Mouse (Mus musculus): Measurements from ENCODE around the gene Fam19a3. TPM values are rescaled to one million over a fixed set of nuclear protein-coding genes. Genes with fewer than 3 reads are reported as not detected.
A peak's percentile ranks its signal among the peaks of the same experiment; 100 is the strongest.
"Not testable (repeated sequence)": the region's sequence is repeated elsewhere in the genome, so short reads cannot be mapped to it uniquely, and the experiment has no call there.

Gene Fam19a3
- total RNA-seq, 2 experiments from 2014 or later: 2.2 to 2.4 TPM

DNA sequence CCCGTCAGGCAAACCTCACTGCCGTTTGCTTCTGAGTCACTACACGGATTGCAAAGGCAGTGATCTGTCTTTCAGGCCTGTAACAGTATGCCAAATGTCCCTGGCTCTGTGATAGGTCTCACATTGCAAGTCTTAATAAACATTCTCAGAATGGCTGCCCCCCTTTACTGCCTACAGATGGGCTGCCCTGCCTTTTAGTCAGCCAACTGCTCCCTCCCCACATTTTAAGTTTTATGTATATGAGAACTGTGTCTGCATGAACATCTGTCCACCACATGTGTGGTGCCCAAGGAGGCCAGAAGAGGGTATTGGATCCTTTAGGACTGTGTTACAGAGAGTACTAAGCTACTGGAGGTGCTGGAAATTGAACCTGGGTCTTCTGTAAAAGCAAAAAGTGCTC, 10.7 kb downstream of the Fam19a3 start:
- no peak for DNase-seq
- intact Hi-C loops (cut with DNase I): loop anchor here (5.0 kb wide), 1 partner anchor 196 kb away; no protein-coding TSS in a partner anchor

DNA sequence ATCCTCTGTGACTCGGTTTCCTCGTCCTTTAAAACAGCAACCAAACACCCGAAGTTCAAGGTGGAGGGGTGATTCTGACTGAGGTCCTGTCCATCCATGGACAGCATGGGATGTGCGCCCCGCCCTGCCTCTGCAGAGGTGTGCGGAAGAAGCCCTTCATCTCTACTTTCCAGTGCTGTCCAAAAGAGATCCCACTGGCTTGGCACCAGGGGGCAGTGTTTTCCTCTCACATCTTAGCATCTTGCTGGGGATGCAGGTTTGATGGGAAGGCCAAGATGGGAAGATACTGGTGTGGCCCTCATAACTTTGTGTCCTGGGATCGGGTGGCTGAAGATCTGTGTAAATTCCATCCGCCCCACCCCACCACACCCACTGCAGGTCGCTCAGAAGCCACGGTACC, 11.6 kb downstream of the Fam19a3 start:
- intact Hi-C loops (cut with DNase I): loop anchor here (5.0 kb wide), 1 partner anchor 197 kb away; no protein-coding TSS in a partner anchor
- DNase-seq: peak; percentile 56 to 58

DNA sequence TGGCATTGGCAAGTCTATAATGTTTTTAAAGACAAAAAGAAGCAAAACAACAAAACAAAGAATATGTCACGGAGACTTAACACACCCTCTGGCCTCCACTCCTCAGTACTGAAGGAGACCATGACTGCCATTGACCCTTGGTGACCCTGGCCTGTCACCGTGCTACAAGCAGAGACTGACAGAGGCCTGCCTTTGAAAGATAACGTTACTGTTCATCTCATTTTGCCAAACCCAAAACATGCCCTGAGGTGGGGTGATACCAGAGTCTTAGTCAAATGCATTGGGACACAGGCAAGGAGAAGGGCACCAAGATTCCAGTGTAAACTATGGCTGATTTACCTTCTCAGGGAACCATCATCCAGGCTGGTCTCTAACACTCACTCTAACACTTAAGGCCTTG, 12.5 kb downstream of the Fam19a3 start:
- DNase-seq: no peak
- intact Hi-C loops (cut with DNase I): no loop called here

DNA sequence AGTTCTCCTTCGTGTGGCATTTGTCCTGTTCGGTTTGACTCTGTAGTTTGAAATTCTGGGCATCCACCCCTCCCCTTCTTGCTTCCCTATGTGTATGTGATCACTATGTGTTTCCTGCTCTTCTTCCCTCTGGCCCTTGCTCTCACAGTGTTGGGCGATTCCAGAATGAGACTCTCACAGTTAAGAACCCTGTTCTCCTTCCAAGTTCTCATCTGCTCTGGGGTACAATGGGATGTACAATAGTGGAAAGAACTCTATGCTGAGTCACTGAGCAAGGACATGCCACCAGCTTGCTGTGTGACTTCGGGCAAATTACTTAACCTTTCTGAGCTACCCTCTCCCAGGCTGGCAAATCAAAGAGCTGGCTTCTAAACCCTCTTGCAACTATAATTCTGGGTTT, 13.9 kb downstream of the Fam19a3 start:
- no peak for DNase-seq
- intact Hi-C loops (cut with DNase I): no loop called here

DNA sequence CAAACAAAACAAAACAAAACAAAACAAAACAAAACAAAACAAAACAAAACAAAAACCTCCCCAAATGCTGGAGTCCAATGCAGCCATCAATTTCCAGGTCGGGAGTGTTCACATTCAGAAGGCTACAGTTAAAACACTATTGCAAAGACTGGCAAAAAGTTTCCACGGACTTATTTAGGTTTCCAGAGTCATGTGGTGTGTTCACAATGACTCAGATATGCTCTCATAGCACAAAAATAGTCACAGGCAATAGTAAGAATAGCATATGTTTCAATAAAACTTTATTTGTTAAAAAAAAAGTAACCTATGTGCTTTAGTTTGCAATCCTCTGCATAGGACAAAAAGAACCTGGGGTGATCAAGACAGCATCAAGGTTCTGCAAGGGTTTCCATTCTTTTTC, 14.5 kb downstream of the Fam19a3 start:
- DNase-seq: no peak
- intact Hi-C loops (cut with DNase I): no loop called here

DNA sequence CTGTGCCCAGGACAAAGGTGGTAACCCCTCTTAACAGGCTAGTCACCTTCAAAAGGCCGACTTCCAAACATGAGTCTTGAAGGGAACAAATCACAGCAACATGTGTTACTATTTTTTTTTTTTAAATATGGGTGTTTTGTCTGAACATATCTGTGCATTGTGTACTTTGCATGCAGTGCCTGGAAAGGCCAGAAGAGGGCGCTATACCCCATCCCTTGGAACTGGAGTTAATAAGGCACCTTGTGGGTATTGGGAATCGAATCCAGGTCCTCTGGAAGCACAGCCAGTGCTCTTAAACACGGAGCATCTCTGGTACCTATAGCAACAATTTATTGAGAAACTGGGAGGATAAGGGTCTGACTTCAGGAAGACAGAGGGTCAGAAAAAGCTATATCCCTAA, 16.6 kb downstream of the Fam19a3 start:
- intact Hi-C loops (cut with DNase I): no loop called here
- no peak for DNase-seq

DNA sequence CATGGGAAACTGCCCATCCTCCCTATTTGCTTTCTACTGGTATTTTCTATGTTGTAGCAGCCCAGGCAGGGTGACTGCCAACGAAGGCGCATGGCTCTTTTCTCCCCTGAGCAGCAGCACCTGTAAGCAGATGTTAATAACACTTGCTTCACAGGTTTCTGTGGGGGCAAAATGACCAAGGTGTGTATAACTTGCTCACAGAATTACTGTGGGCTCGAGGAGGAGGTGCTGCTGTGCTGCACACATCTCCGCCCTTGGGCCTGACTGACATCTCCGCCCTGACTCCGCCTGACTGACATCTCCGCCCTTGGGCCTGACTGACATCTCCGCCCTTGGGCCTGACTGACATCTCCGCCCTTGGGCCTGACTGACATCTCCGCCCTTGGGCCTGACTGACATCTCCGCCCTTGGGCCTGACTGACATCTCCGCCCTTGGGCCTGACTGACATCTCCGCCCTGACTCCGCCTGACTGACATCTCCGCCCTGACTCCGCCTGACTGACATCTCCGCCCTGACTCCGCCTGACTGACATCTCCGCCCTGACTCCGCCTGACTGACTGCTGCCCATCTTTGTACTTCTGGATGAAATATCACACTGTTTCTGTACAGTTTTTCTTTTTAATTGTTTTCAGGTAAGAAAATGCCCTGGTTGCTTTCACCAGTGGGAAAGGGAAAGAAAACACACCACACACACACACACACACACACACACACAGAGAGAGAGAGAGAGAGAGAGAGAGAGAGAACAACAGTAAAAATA, 19.4 kb downstream of the Fam19a3 start:
- DNase-seq; intact Hi-C loops (cut with DNase I): not testable (repeated sequence)

DNA sequence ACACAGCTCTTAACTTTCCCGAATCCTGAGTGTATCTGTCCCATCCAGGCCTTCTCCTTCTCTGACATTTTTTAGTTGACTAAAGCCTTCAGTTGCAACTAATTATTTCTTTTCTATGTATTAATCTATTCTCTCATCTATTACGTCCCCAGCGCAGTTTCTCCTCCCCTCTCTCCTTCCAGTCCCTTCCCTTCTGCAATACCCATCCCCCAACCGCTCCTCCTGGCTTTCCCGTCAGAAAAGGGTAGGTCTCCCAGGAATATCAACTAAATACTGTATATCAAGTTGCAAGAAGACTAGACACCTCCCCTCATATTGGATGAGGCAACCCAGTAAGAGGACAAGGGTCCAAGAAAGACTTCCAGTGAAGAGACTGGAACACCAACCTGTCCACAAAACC, 22.8 kb downstream of the Fam19a3 start:
- DNase-seq: no peak
- intact Hi-C loops (cut with DNase I): no loop called here

DNA sequence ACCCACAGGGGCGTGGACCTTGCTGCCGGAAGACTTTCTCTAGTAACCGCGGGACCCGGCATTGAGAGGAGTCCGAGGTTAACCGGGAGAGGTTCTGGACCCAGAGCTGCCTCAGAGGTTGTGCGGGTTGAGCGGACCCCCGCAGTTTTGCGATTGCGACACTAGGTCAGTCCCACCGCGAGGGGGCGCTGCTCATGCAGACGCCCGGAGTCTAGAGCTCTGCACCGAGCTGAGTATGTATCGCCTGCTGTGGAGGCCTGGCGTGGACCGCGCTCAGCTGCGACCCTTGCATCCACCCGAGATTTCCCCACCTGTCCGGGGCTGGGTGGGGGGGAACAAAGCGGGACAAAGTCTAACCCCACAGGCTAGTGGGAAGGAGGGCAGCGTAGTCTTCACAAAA, 23.2 kb downstream of the Fam19a3 start:
- DNase-seq: peak; percentile 69 to 72
- intact Hi-C loops (cut with DNase I): no loop called here

DNA sequence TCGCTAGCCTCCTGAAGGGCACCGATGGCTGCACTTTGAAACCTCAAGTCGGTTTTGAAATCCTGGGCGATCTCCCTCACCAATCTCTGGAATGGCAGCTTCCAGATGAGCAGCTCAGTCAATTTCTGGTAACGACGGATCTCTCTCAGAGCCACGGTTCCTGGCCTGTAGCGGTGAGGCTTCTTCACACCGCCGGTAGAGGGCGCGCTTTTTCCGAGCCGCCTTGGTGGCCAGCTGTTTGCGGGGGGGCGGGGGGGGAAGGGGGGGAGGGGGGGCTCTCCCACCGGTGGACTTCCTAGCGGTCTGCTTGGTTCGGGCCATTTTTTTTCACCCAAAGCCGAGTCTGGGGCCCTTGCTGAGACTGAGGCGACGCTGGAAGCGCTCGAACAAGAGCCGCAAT, 28.8 kb downstream of the Fam19a3 start:
- DNase-seq: peak in 1 of 2 experiments; percentile 33
- intact Hi-C loops (cut with DNase I): not testable (repeated sequence)

DNA sequence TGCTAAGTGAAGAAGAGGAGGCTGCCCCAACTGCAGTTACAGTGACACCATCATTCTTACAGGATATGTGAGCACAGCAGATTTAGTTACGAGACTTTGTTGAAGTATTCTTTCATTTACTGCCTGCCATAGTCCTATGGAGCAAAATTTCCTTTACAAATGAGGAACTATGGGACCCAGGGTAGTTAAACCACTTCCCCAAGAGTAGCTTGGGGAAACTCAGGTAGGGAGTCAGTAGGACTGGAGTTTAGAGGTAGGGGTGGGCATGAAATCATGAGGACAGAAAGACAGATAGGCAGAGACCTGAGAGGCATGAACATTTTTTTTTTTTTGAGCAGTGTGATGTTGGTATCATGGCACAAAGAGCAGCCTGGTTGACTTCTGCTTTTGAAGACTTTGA, 37.8 kb downstream of the Fam19a3 start:
- DNase-seq: no peak
- intact Hi-C loops (cut with DNase I): no loop called here

DNA sequence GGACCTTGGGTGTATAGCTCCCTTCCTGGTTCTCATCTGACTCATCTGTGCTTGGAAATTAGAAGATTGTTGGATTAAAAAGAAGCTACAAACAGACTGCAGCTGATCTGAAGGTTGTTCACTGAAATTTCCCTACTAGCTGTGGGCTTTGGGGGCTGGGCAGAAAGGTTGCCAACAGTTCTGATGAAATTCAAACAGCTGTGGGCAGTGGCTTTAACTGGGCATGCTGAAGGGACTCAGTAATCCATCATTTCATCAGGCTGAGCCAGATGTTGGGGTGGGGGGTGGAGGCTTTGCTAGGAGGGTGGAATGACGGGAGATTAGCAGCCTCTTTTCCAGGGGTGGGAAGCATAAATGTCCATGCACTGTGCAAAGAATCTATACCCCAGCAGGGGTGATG, 38.5 kb downstream of the Fam19a3 start:
- intact Hi-C loops (cut with DNase I): no loop called here
- no peak for DNase-seq

DNA sequence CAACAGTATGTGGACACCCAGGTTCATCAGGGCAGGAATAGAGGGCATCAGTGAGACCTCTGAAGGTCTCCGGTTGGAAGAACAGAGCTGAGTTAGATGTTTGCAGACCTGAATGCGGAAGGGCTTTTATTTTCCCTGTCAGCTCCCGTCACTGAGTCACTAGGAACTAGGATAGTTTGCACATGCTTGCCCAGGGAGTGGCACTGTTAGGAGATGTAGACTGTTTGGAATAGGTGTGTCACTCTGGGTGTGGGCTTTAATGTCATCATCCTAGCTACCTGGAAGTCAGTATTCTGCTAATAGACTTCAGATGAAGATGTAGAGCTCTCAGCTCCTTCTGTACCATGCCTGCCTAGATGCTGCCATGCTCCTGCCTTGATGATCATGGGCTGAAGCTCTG, 39.7 kb downstream of the Fam19a3 start:
- no peak for DNase-seq
- intact Hi-C loops (cut with DNase I): no loop called here

DNA sequence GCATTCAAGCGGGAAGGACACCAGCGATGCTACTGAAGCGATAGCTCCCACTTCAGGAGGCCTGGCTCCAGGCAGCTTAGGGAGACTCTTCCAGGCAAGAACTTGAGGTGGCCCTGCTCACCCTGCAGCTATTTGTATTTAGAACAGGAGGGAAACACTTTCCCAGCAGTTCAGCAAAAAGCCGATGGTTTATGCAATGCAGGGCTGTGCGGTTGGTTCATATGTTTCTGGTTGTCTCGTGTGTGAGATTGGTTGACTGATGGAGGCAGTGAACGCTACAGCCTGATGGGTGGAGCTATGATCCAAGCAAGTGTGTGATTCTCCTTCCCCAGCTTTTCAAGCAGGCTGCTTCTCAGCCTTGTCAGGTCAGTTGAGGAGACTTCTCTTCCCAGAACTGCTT, 47.0 kb downstream of the Fam19a3 start:
- intact Hi-C loops (cut with DNase I): no loop called here
- no peak for DNase-seq

DNA sequence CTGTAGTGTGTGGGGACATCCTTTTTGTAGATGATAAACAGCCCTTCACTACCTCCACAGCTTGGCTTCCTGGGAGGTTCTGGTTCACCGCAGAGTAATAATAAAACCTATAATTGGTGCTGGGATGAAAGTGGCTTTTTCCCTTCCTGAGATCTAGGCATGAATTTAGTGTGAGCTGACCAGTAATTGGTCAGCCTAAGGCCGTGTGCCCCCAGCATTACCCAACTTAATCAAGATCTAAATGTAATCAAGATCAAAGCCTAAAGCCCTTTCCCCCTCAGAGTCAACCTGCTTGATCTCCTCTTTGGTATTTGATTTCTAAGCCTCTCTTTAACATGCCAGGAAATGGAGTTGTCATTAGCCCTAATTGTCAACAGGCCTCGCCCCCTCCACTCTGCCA, 48.7 kb downstream of the Fam19a3 start:
- intact Hi-C loops (cut with DNase I): no loop called here
- DNase-seq: no peak

DNA sequence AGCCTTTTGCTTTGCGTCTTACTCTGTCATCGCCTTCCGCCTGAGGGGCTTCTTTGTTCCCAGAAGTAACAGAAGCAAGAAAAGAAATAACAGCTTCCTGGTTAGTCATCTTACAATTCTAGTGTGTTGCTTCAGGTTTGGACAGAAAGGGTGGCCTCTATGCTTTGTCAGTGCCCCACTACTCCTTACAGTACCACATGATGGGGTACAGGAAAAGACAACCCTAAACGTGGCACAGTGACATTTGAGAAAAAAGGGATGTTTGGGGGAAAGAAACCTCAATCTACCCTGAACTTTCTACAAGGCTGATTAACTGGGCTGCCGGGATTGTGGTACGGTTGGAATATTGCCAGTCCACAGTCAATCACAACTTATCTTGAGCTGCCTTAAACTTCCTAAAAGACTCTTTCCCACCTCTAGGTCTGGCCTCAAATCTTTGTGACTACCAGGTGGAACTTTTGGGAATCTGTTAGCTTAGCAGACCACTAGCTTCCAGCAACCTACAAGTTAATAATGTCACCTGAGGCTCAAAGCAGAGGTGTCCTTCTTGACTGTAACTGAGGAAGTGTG, 52.3 kb downstream of the Fam19a3 start:
- intact Hi-C loops (cut with DNase I): no loop called here
- no peak for DNase-seq

Other genes starting within 250 kb of the Fam19a3 start
- 100 to 1,000 TPM; 163 to 166 TPM for gene Slc16a1, start 143.2 kb downstream of the Fam19a3 start, total RNA-seq (2021)
- gene Ppm1j, start 784 bp downstream of the Fam19a3 start, total RNA-seq (2021): 10 to 100 TPM; 24.0 to 26.2 TPM
- 100 to 1,000 TPM in 1 of 2 experiments, 10 to 100 TPM in 1; 93.1 to 100 TPM for gene Rhoc, start 6.5 kb upstream of the Fam19a3 start, total RNA-seq (2021)
- 1 to 10 TPM; 4.8 to 8.0 TPM for gene Mov10, start 36.7 kb upstream of the Fam19a3 start, total RNA-seq (2021)
- gene St7l, start 82.2 kb upstream of the Fam19a3 start, total RNA-seq (2021): 10 to 100 TPM; 19.1 to 22.5 TPM
- gene Capza1, start 82.7 kb upstream of the Fam19a3 start, total RNA-seq (2021): 10 to 100 TPM; 32.2 to 38.7 TPM
- gene Wnt2b, start 180.1 kb upstream of the Fam19a3 start, total RNA-seq (2021): 1 to 10 TPM; 1.1 to 1.8 TPM